Mouse (Mus musculus): ENCODE measurements around the gene Kcnh8. TPM values are rescaled to one million over a fixed set of nuclear protein-coding genes. Genes with fewer than 3 reads are reported as not detected.
A peak's percentile ranks its signal among the peaks of the same experiment; 100 is the strongest.

Gene Kcnh8
- 4.7 and 5.5 TPM in 2 replicates for polyA plus RNA-seq (2015; fragmentation: Nextera tagmentation; extraction: Ambion mirVana)

DNA sequence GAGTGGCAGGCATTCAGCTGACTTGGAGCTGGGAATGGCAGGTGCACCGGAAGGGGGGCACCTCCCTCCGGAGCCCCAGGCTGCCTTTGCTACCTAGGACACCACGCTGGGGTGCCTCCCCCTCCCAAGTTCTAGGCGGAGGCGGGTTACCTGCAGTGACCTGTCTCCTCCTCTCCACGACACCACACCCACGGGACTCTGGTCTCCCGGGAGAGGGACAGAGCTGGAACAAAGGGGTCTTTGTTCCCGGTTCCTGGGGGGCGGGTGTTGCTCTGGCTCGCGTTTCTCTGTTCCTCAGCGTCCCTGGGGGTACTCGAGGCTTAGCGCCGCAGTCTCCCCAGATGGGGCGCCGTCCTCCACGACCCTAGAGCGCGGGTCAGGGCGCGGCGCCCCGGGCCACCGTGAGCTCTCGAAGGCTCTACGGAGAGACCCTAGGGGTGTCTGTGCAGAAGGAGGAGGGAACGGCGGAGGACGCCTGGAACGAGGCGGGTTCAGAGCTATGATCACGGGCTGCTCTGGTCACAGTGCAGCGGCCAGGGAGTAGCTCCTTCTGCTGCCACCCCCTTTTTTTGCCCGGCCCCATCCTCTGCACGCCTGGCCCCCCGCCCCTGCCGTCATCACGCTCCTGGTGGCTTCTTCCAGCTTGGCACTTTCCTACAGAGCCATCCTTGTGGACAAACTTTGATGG lies at the start of gene Kcnh8:
Gene Kcnh8 (plus strand): TSS at position 617 of the 688 bp plus-strand sequence.
- H3K27me3 ChIP-seq (replicated peaks), result no peaks in the 10 kb centered on the region
- H3K4me3 ChIP-seq, result peak within 1 kb of the TSS; percentile 92
- ATAC-seq (replicated peaks), result peak; percentile 71
- peak within 1 kb of the TSS; percentile 95 for H3K9ac ChIP-seq
- H3K36me3 ChIP-seq (replicated peaks), result no peaks in the 10 kb centered on the region
- peak within 1 kb of the TSS; percentile 96 for H3K4me2 ChIP-seq
- H3K9me3 ChIP-seq, result no peaks in the 10 kb centered on the region
- peak within 1 kb of the TSS; percentile 97 for H3K27ac ChIP-seq
- WGBS, result under 1% methylated on average over 40 of the region's 40 CpGs
- H3K4me1 ChIP-seq, result peaks cover 22% of the 10 kb centered on the region

DNA sequence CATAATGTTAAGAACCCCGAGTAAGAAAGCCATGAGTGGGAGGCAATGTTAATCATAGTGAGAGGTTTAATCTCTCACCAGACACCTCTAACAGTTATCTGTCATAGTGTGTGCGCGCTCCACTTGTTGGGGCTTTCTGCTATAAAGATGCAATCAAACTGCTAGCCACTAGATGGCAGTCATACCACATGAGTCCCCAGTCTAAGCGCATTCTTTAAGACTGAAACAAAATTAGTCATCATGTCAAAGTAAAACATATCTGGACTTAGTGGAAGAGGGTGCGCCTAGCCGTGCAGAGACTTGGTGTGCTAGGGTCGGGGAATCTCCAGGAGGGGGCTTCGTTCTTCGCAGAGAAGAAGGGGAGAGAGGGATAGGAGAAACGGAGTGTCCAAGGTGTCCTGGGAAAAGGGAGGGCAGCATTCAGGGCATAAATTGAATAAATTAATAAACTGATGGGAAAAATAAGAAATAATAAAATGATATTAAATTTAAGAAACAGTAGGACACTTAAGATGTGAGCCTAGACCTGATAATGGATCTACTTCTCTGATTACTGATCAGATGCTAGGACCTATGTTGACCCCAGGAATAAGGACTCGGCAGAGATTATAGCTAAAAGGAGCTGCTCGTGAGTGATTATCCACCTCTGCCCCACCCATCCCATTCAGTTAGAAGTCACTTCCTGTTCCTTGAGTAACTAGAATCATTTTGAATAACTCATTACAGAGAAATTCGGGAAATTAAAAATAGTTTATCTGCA lies 42.4 kb upstream of the Kcnh8 start:
- no peak overlapping the region for H3K9ac ChIP-seq
- ATAC-seq (replicated peaks), result peak; percentile 94
- H3K4me1 ChIP-seq, result no peaks in the 10 kb centered on the region
- no peak overlapping the region for H3K4me3 ChIP-seq
- H3K4me2 ChIP-seq, result peak overlapping the region; percentile 30
- H3K27me3 ChIP-seq (replicated peaks), result no peaks in the 10 kb centered on the region
- 28% methylated on average over 13 of the region's 13 CpGs for WGBS
- no peak overlapping the region for H3K27ac ChIP-seq
- H3K36me3 ChIP-seq (replicated peaks), result no peaks in the 10 kb centered on the region
- no peaks in the 10 kb centered on the region for H3K9me3 ChIP-seq

DNA sequence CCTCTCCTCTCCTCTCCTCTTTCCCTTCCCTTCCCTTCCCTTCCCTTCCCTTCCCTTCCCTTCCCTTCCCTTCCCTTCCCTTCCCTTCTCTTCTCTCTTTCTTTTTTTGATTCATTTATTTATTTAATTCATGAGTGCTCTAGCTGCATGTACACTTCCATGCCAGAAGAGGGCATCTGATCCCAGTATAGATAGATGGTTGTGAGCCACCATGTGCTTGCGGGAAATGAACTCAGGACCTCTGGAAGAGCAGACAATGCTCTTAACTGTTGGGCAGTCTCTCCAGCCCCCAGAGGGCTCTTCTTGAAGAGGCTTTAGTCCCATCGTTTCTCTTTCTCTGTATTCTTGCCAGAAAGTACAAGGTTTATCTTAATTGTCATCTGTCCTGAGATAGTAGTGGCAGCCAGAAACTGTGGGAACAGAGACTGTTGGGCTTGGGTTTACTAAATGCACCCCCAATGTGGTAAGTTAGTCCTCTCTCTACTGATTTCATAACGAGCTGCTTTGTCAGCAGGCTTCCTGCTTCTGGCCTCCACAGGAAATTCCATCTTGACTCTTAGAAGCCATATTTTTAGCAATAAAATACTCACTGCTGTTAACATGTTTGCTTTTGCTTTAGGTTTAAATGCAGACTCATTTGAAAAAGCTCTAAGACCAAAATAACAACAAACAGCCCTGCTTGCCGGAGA lies 36.9 kb upstream of the Kcnh8 start:
- Histone ChIP-seq H3K4me3 (no peak overlapping the region), H3K4me1 (no peaks in the 10 kb centered on the region), H3K4me2 (no peak overlapping the region), H3K9me3 (no peaks in the 10 kb centered on the region), H3K9ac (no peak overlapping the region), H3K27me3 (replicated peaks) (no peaks in the 10 kb centered on the region), H3K27ac (no peak overlapping the region), H3K36me3 (replicated peaks) (no peaks in the 10 kb centered on the region)
- ATAC-seq (replicated peaks), result no peak
- WGBS, result 56% methylated on average over 4 of the region's 4 CpGs

DNA sequence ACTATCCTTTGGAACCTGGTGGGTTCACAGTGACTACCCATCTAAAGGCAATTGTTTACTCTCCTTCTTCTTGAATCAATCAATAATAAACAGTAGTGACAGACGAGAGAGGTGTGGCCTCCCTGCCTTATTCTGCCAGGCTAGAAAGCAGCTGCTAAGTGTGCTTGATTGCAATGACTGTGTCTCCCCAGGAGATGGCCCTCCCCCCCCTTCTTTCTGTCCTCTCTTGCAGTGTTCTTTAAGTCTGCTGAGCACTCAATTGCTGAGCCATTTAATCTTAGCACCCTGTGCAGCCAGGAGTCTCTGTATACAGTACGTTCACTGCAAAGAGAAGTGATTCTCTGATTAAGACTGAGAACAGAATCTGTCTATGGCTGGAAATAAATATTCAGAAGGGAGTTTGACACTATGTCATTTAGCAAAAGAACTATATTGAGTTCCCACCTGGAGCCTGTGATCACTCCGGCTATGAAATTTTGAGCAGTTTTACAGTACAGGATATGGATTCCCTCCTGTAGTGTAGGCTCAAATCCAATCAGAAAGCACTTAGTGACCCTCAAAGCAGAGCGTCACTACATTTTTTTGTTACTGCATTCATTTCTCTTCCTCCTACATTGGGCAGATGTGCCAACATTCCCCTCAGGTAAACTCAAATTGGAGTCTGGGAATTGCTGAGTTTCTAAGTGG lies 32.8 kb upstream of the Kcnh8 start:
- 65% methylated on average over 4 of the region's 4 CpGs for whole genome bisulfite sequencing
- H3K36me3 ChIP-seq (replicated peaks), result no peaks in the 10 kb centered on the region
- H3K27me3 ChIP-seq (replicated peaks), result no peaks in the 10 kb centered on the region
- ATAC-seq (replicated peaks), result peak; percentile 94
- H3K9me3 ChIP-seq, result no peaks in the 10 kb centered on the region
- no peak overlapping the region for H3K4me2 ChIP-seq
- no peak overlapping the region for H3K27ac ChIP-seq
- H3K4me1 ChIP-seq, result no peaks in the 10 kb centered on the region
- H3K9ac ChIP-seq, result no peak overlapping the region
- H3K4me3 ChIP-seq, result no peak overlapping the region

DNA sequence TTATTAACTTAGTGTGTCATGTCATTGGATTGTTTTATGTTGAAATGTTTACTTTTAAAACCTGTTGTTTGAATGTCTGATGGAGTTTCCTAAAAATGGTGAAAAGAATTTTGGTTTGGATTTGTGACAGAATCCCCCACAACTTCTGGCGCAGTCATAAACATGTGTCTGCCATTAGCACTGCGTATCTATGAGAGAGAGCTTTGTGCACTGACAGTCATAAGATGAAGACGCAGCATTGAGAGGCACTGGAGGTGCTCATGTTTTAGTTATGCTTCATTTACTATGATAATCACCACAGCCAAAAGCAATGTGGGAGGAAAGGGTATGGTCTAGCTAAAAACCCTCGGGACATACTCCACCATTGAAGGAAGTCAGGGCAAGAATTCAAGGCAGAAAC lies 30.3 kb upstream of the Kcnh8 start:
- Histone ChIP-seq H3K9ac (no peak overlapping the region), H3K36me3 (replicated peaks) (no peaks in the 10 kb centered on the region), H3K4me1 (no peaks in the 10 kb centered on the region), H3K9me3 (no peaks in the 10 kb centered on the region), H3K4me3 (no peak overlapping the region), H3K27ac (no peak overlapping the region), H3K27me3 (replicated peaks) (no peaks in the 10 kb centered on the region), H3K4me2 (no peak overlapping the region)
- WGBS, result 57% methylated on average over 4 of the region's 4 CpGs
- 0 out of 2 replicates have a peak, but pooled peaks have one; percentile 19 for ATAC-seq (replicated peaks)

DNA sequence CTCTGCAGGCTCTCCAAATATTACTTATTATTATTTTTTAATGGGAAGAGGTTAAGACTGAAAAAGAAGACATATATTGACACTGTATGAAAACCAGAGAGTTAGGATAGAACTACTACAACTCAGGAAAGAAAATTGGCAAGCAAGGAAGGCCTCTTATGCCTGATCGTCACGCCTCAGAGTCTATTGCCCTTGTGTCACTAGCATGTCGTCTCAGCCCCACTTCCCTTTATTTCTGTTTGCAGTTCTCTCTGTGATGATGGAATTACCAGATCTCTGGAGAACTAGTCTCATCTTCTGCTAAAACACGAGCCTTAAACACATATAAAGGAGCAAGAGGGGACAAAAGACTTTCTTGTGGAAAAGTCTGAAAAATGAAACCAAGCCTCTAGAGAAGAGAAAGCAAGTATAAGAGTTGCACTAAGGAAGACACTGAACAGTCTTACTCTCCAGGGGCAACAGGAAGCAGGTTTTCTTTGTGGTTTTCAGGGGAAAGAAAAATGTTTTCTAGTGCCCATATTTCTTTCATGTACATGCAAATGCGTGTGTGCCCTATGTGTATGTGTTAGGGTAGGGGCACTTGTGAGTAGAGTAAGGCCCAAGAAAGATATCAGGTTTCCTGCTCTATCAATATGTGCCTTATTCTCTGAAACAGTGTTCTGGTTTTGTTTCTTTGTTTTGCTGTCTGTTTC lies 10.9 kb upstream of the Kcnh8 start:
- Histone ChIP-seq H3K27me3 (replicated peaks) (no peaks in the 10 kb centered on the region), H3K9me3 (no peaks in the 10 kb centered on the region), H3K9ac (no peak overlapping the region), H3K27ac (no peak overlapping the region), H3K4me2 (no peak overlapping the region), H3K36me3 (replicated peaks) (no peaks in the 10 kb centered on the region), H3K4me1 (no peaks in the 10 kb centered on the region), H3K4me3 (no peak overlapping the region)
- 81% methylated on average over 5 of the region's 5 CpGs for WGBS
- no peak for ATAC-seq (replicated peaks)

DNA sequence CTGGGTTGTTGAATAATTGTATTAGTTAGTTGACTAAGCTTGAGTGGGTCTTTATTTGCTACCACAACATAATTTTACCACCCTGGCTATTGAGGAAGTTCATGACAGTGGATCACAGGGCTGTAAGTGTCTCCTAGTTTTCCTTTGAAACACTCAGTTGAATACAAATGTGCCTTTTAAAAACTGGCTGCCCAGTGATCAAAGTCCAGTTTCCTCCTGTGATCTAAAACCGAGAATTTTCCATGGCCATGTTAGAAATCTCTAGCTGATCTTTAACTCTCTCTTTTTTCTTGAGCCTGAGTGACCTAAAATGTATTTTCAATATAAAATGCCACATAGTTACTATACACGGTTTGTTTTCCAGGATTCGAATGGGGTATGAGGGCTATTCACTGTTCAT lies 3.4 kb upstream of the Kcnh8 start:
- Histone ChIP-seq H3K27ac (no peak overlapping the region), H3K4me1 (peaks cover 19% of the 10 kb centered on the region), H3K4me3 (no peak overlapping the region), H3K27me3 (replicated peaks) (no peaks in the 10 kb centered on the region), H3K9ac (no peak overlapping the region), H3K9me3 (no peaks in the 10 kb centered on the region), H3K36me3 (replicated peaks) (no peaks in the 10 kb centered on the region), H3K4me2 (no peak overlapping the region)
- 83% methylated on average over 3 of the region's 3 CpGs for WGBS
- ATAC-seq (replicated peaks), result no peak

DNA sequence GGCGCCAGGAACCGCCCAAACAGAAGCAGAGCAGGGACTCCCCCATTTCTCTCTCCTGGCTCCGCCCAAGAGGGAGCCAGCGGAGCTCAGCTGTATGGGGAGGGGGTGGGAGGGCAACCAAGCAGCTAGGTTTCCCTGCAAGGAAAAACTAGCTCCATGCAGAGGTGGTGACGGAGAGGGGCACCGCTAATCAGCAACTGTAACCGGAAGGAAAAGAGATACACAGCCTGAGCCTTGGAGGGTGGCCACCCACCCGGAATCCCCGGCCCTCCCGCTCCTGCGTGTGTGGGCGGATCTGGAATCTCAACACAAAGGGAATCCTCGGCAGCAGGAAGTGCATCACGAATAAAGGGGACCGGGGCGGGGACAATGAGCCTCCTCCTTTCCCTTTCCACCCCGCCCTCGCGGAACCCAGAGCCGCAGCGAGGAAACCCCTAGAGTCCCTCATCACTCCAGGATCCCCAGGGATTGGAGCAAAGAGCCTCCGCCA lies 1.6 kb upstream of the Kcnh8 start:
- peak overlapping the region; percentile 92 for H3K4me3 ChIP-seq
- 0% methylated on average over 22 of the region's 22 CpGs for WGBS
- peak; percentile 96 for ATAC-seq (replicated peaks)

DNA sequence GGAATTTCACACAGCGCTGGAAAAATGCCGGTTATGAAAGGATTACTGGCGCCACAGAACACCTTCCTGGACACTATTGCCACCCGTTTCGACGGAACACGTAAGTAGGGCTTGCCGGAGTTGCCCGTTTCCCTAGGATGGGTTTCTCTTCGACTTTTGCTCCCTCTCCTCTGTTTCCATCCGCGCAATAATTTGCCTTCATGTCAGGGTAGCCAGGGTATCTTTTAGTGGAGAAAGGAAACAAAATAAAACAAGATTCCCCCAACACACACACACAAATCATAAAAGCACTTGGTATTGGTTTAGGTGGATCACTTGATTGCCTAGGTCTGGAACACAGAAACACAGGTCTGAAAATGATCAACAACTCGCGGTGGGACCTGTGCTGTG lies 267 bp downstream of the Kcnh8 start:
- no peak for ATAC-seq (replicated peaks)
- Histone ChIP-seq H3K4me2 (peak overlapping the region; percentile 96), H3K36me3 (replicated peaks) (no peaks in the 10 kb centered on the region), H3K27ac (peak overlapping the region; percentile 97), H3K9ac (peak overlapping the region; percentile 95), H3K9me3 (no peaks in the 10 kb centered on the region), H3K27me3 (replicated peaks) (no peaks in the 10 kb centered on the region), H3K4me1 (peaks cover 22% of the 10 kb centered on the region), H3K4me3 (peak overlapping the region; percentile 92)
- WGBS, result 1% methylated on average over 14 of the region's 14 CpGs

More for the DNA sequence above, 1.6 kb upstream of the Kcnh8 start:
- peak overlapping the region; percentile 97 for H3K27ac ChIP-seq
- H3K9me3 ChIP-seq, result no peaks in the 10 kb centered on the region
- no peaks in the 10 kb centered on the region for H3K27me3 ChIP-seq (replicated peaks)
- peak overlapping the region; percentile 96 for H3K4me2 ChIP-seq
- H3K36me3 ChIP-seq (replicated peaks), result no peaks in the 10 kb centered on the region
- H3K4me1 ChIP-seq, result peaks cover 22% of the 10 kb centered on the region
- H3K9ac ChIP-seq, result peak overlapping the region; percentile 95

DNA sequence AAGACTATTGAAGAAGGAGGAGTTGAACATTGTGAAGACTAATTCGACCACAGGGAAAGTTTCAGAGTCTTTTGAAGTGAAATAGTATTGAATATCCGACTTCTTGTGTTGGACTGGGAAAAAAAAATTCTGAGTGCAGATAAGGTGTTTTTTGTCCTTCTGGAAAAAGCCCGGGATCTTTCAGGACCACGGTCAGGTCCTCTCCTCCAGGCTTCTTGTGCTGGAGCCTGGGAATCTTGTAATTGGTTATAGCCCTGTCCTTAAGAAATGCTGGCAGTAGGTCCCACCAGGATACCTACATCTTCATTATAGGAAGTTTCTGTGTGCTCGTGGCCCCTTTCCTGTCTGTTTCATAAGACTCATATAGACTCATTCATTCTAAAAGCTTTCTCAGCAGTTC lies 902 bp downstream of the Kcnh8 start:
- Histone ChIP-seq H3K4me2 (peak overlapping the region; percentile 96), H3K27ac (no peak overlapping the region), H3K36me3 (replicated peaks) (no peaks in the 10 kb centered on the region), H3K4me1 (peaks cover 22% of the 10 kb centered on the region), H3K27me3 (replicated peaks) (no peaks in the 10 kb centered on the region), H3K4me3 (peak overlapping the region; percentile 92), H3K9me3 (no peaks in the 10 kb centered on the region), H3K9ac (peak overlapping the region; percentile 95)
- ATAC-seq (replicated peaks), result no peak
- 5% methylated on average over 5 of the region's 5 CpGs for WGBS

DNA sequence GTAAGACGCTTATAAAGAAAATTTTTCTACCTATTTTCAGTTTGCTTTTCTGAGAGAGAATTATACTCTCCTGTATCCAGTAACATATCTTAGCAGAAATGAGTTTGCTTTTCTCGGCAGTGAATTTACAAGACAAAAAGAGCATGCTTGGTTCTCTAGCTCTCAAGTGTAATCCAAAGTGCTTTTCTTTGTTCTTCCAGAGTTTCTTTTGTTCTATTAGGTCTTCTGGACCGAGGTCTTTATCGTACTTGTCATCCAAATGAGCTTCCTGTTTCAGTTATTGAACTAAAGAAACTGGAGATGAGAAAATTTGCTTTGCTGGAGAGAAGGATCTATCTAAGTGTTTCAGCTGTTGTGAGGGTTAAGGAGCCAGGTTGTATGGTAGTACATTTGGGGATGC lies 8.9 kb downstream of the Kcnh8 start:
- 47% methylated on average over 4 of the region's 4 CpGs for WGBS
- no peak for ATAC-seq (replicated peaks)
- H3K4me3 ChIP-seq, result no peak overlapping the region
- H3K36me3 ChIP-seq (replicated peaks), result no peaks in the 10 kb centered on the region
- no peaks in the 10 kb centered on the region for H3K27me3 ChIP-seq (replicated peaks)
- H3K4me1 ChIP-seq, result no peaks in the 10 kb centered on the region
- no peaks in the 10 kb centered on the region for H3K9me3 ChIP-seq
- no peak overlapping the region for H3K27ac ChIP-seq
- H3K4me2 ChIP-seq, result no peak overlapping the region
- no peak overlapping the region for H3K9ac ChIP-seq

Measured in midbrain, embryonic 15.5 days (tissue).